Mouse (Mus musculus): ENCODE measurements around the gene Pgam5.
A peak's percentile ranks its signal among the peaks of the same experiment; 100 is the strongest.

Pgam5 gene

DNA sequence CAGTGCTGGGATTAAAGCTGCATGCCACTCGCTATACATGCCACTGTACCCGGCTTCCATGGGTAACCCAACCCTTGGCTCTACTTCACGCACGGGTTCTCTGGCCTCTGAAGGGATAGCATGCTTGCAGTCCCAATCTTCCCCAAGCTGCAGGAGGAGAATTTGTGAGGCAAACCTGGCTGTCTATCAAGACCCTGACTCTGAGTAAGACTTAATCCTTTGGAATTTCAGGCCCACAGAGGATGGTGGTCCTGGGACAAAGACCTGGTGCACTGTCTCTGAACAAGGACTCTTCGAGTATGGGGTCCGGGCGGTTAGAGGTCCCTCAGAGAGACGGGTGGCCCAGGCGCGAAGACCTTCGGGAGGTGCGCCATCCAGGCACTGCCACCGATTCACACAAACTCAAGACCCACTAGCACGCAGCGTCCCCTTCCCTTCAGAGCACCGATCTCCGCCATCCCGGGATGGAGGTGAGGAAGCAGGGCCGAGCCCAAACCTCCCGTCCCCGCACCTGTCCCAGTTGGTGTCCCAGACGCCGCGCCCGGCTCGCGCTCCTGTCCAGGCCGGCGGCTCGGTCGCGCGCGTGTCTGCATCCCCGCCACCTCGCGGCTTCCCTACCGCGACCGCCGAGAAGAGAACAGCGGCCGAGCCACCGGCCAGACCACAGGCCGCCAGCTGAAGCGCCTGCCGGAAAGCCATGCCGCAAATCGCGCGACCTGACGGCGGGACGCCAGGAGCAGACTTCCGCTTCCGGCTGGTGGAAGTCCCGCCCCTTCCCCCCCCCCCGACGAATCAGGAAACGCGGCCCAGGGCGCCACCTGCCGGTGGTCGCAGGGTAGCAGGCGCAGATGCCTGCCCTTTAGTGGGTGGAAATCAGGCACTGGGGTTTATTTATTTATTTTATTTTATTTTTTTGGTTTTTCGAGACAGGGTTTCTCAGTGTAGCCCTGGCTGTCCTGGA, at the start of gene Pgam5:
Pgam5 (minus strand) TSS at position 773 of the 961 bp plus-strand sequence.
- DNase-seq (ENCODE audit: low spot score in 2 of 2), result peak; percentile 88 to 98

DNA sequence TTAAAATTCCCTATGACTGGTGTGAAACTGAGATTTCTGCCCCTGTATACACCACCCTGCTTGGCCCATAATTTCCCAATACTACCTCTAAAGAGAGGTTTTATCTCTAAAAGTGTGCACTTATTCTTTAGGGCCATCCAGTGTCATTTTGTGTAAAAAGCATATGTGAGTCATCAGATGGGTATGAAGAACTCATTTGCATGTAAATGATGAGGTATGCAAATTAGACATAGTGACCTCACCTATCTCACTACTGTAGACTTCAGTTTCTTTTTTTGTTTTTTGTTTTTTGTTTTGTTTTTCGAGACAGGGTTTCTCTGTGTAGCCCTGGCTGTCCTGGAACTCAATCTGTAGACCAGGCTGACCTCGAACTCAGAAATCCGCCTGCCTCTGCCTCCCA, 43.4 kb upstream of the Pgam5 start:
- no peak for DNase-seq (ENCODE audit: low spot score in 2 of 2)

DNA sequence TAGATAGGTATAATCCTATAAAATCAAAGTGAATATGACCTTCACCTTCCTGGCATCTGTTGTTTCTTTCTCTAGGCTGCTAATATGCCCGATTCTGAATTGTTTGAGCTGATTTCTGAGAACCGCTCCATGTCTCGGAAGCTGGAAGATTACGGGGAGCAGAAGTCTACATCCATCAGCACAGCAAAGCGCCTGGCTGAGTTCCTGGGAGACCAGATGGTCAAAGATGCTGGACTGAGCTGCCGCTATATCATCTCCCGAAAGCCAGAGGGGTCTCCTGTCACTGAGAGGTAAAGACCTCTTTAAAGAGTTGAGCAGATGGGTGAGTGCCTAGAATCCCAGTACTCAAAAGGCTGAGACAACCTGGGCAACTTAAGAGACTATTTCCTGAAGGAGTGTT, 39.1 kb upstream of the Pgam5 start:
- no peak for DNase-seq (ENCODE audit: low spot score in 2 of 2)

DNA sequence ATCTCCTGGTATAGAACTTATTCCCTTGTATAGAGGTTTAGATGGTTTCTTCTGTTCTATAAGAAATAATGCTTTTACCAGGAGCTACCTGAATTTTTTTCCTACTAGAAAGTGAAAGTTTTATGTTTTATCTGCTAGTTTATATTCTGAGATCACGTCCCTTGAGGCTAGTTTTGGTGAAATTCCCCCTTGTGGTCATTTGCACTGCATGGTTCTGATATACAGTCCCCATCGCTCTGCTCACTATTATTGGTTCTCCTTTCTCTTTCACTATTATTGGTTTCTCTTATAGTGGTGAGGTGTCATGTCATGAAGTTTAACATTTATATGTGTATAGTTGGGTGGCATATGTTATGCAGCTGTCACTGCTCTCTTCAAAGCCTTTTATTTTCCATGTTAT, 30.9 kb upstream of the Pgam5 start:
- DNase-seq (ENCODE audit: low spot score in 2 of 2), result no peak

DNA sequence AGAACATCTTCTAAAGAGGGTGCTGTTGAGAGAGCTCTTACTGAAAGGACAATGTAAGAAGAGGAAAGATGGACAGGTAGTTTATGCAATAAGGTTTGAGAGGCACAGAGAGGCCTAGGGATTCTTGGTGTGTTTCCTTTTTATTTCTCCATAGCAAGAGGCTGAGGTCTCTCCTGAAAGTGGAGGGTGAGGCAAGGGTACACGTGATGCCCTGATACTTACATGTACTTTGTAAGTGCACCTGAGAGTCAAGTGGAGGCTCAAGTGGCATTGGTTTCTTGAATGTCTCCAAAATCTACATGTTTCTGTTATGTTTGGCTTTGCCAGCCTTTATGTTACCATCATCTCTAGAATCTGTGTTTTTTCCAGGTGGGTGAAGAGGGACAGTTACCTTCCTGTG, 26.9 kb upstream of the Pgam5 start:
- DNase-seq (ENCODE audit: low spot score in 2 of 2), result no peak

DNA sequence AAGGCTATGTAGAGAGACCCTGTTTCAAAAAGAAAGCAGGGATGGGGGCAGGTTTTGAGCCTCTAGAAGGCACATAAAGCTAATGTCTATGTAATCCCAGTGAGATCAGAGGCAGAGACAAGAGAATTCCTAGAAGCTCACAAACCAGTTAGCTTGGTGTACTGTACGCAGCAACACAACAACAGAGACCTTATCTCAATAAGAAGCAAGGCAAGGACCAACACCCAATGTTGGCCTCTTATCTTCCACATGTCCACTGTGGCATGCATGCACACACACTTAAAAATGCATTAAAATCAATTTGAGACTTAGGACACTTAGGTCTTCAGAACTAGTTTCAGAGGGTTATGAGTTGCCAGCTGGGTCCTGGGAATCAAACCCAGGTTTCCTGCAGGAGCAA, 21.9 kb upstream of the Pgam5 start:
- DNase-seq (ENCODE audit: low spot score in 2 of 2), result no peak

DNA sequence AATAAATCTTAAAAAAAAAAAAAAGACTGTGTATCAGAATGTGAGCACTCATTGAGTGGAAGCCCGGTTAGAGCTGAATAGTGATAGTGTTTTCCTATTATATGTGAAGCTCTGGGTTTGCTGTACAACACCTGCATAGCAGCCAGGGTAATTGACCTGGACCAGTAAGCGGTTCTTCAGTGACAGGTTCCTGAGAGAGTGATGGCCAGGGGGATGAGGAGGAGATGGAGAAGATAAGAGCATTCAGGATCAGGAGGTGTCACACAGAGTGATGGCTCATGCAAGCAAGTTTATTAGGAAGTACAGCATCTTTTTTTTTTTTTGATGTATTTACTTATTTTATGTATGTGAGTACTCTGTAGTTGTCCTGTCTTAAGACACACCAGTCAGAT, 17.4 kb upstream of the Pgam5 start:
- no peak for DNase-seq (ENCODE audit: low spot score in 2 of 2)

DNA sequence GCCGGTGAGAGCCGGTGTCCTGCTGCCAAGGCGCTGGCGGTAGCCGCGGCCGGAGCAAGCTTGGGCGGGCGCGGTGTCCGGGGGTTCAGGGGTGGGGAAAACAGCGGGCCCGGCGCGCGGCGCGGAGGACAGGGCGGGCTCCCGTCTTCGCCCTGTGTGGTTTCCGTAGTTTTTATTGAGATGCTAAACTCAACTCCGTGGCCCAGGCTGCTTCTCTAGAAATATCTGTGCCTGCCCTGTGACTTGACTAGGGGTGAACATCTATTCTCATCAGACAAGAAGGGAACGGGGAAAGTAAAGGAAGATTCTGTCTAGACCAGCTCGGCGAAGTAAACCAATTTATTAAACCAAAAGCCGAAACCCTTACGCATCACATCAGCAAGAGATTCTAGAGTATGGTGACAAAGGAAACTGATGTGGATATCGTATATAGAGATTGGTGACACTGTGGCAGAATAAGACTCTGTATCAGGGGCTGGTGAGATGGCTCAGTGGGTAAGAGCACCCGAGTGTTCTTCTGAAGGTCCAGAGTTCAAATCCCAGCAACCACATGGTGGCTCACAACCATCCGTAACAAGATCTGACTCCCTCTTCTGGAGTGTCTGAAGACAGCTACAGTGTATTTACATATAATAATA, 16.9 kb upstream of the Pgam5 start:
- no peak for DNase-seq (ENCODE audit: low spot score in 2 of 2)

DNA sequence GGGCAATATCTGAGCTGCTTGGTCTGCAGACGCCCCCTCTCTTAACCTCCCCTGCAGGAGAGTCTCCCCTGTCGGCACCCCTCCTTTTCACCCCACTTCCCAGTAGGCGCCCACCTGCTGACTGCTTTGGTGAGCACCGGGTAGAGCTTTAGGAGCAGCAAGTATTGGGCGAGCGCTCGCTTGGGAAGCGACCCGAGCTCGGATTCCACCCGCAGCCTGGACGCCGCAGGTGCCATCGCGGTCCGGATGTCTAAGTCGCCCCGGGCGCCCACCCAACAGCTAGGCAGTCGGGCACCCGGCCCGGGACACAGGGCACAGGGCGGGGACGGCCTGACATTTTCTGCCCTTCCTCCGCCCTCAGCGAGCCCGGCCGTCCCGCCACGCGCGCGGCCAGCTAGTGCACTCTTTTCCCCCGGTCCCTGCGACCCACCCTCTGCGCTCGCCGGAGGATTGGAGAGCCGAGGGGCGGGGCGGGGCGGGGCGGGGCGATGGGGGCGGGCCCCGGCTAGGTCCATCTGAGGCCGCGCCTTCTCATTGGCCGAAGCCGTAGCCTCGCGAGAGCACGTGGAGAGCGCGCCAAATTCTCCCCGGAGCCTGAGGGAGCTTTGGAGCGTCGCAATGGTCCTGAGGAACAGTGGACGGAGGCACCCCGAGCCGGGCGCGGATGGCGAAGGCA, 16.2 kb upstream of the Pgam5 start, which contains the start of the genes Pxmp2 and Pole:
Pxmp2 (minus strand) TSS at position 417 of the 676 bp plus-strand sequence.
Pole (plus strand) TSS at position 537 of the 676 bp plus-strand sequence.
- DNase-seq (ENCODE audit: low spot score in 2 of 2), result peak; percentile 87 to 95

DNA sequence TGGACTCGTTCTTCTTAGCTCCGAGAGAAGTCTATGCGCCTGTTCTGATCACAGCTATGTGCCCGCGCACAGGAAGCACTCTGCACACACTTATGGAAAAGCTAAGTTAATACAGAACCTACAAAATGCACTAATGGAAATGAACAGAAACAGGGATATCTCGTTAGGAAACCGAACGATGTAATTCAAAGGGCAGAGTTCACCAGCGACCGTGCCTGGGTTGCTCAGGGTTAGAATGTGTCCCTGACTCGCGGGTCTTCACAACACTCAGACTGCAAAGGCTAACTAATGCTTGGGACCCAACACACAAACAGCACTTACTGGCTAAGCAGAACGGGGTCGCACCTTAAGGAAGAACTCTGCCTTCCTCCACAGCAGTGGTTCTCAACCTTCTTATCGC, 15.4 kb upstream of the Pgam5 start:
- no peak for DNase-seq (ENCODE audit: low spot score in 2 of 2)

DNA sequence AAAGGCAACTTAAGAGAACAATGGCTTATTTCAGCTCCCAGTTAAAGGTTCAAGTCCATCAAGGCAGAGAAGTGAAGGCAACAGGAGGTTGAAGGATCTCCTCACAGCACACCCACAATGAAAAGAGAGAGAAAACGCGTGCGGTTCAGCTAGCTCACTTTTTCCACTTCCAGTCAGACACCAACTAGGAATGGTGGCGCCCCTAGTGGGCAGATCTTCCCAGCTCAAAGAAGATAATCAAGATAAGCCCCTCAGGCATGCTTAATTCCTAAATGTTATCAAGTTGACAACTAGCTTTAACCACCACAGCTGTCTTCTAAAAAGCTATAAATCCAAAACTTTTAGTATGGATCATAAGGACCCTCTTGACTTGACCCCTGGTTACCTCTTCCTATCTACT, 14.8 kb upstream of the Pgam5 start:
- DNase-seq (ENCODE audit: low spot score in 2 of 2), result peak; percentile 79 to 89

DNA sequence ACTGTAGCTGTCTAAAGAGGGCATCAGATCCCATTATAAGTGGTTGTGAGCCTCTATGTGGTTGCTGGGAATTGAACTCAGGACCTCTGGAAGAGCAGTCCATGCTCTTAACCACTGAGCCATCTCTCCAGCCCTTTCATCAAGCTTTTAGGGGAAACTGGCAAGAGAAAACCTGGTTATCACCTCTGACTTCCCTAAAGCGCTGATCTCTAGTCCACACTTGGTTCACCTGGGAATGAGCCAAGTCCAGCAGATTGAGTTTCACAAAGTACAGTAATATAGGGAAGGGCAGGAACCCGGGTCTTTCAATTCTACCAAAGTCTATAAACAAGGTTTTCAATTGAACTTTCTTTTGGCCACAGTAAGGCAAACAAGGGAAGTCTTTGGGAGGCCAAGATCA, 12.3 kb upstream of the Pgam5 start:
- no peak for DNase-seq (ENCODE audit: low spot score in 2 of 2)

DNA sequence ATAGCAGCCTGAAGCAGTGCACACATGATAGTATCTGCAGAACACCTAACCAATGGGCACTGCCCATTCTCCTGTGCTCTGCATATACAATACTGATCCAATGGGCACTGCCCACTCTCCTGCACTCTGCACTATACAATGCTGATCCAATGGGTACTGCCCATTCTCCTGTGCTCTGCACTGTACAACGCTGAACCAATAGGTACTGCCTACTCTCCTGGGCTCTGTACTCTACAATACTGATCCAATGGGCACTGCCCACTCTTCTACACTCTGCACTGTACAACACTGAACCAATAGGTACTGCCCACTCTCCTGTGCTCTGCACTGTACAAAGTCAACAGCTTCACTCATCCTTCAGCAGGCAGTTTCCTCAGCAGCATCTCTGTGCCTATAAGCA, 7.2 kb upstream of the Pgam5 start:
- DNase-seq (ENCODE audit: low spot score in 2 of 2), result no peak

DNA sequence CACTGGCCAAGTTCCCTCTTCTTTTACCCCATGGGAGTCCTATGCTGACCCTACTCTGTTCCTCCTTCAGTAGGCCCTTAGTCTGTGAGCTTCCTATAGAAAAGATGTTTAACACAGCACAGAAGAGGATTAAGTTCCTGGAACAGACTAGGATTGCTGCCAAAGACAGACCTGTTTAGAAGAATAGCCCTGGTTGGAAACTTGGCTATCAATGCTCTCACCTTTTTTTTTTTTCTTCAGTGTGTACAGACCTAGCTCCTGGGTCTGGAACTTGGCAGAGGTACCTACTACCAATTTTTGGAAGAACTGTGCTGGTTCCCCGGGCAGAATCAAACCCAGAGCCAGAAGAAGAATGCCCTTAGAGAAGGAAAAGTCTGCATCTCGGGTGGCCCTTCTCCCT, 6.7 kb upstream of the Pgam5 start:
- no peak for DNase-seq (ENCODE audit: low spot score in 2 of 2)

DNA sequence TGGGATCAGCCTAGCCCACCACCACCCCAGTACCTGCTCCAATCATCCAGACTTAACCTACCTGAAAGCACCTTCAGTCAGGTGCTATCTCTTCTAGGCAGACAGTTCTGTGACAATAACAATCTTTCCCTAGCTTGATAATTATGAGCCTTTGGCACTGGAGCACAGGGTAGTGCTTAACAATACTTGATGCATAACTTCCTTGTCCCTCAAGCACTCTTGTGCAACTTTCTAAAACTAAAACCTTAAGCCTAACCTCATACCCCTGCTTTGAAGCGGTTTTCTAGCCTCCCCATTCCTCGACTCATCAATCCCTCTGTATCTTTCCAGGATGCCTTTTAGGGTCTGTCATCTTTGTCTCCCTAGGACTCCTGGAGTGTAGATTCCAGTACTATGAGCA, 5.1 kb upstream of the Pgam5 start:
- DNase-seq (ENCODE audit: low spot score in 2 of 2), result no peak

DNA sequence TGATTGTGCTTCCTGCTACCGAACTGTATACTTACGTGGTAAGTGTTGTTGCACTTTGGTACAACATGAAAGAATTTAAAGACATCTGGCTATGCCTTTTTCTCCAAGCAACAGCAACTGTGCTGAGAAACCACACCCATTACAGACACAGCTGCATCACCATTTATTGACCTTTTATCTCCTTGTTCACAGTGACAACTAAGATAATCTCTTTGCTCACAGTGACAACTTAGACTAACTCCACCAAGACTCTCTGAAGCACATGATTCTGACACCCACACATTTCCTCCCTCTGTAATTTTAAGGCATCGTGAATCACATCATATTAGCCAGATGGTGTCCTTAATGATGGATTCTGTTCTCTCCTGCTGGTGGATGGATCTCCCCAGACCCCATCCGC, 4.4 kb upstream of the Pgam5 start:
- no peak for DNase-seq (ENCODE audit: low spot score in 2 of 2)

DNA sequence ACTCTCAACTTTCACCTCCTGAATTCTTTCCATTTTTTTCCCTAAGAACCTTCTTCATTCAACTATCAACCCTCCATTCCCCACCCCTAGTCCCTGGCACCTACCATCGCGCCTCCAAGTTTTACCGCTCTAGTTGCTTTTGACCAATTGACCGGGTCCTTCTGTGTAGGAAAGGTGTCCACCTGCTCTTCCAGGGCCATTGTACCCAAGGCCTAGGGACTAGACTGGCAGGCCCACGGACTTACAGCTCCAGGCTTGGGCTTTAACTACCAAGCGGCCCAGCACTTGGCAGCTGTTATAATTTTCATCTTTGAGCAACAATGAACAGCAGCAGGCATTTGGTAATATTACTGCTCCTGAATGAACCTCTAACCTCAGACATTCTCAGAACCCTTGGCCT, 529 bp upstream of the Pgam5 start:
- no peak for DNase-seq (ENCODE audit: low spot score in 2 of 2)

DNA sequence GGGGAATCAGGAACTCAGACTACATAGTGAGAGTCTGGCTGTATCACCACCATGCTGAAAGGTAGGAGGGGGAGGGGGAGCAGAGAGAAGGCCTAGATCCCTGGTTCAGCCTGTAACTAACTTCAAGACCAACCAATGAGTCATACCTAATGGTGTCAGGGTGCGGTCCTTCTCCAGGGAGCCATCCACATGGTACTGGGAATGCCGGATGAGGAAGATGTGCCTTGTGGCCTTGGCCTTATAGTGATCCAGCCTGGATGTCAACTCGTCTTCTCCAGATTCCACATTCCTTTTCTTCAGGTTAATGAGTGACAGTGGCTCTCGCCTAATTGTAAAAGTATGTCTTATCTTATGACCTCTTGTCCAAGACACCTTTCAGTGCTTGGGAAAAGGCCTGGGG, 2.8 kb downstream of the Pgam5 start:
- DNase-seq (ENCODE audit: low spot score in 2 of 2), result no peak

DNA sequence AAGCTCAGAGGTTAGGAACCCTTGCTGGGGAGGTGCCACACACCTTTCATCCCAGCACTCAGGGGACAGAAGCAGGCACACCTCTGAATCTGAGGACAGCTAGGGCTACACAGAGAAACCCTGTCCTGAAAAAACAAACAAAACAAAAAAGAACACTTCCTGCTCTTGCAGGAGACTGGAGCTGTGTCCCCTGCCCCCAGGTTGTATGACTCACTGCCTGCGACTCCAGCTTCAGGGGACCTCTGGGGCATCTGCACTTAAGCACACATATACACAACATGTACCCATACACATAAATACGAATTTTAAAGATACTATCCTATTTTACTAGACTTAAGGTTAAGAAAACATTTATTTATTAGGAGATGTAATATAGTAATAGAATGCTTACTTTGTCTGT, 25.6 kb downstream of the Pgam5 start:
- DNase-seq (ENCODE audit: low spot score in 2 of 2), result no peak

DNA sequence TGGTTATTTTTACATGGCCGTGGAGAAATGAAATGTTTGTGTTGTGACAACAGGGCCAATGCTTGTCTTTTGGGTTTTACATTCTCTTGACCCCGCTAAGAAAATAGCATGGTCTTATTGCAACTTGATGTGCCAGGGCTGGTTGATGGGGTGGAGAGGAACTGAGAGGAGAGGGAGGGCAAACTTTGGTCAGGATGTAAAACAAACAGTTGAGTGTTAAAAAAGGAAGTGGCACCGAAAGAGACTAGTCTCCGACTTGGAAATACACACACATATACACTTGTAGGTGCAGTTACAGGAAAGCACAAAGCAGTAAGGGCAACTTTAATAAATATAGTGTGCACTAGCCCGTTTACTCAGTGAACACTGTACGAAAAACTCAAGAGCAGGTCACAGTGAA, 37.4 kb downstream of the Pgam5 start:
- no peak for DNase-seq (ENCODE audit: low spot score in 2 of 2)

DNA sequence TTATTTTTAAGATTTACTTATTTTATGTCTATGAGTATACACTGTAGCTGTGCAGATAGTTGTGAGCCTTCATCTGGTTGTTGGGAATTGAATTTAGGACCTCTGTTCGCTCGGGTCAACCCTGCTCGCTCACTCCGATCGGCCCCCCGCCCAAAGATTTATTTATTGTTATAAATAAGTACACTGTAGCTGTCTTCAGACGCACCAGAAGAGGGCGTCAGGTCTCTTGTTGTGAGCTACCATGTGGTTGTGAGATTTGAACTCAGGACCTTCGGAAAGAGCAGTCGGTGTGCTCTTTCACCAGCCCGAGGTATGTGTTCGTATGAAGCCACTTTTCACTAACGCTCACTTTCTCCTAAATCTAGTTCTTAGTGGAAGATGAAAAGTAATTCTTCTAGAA, 38.1 kb downstream of the Pgam5 start:
- peak; percentile 25 to 66 for DNase-seq (ENCODE audit: low spot score in 2 of 2)

DNA sequence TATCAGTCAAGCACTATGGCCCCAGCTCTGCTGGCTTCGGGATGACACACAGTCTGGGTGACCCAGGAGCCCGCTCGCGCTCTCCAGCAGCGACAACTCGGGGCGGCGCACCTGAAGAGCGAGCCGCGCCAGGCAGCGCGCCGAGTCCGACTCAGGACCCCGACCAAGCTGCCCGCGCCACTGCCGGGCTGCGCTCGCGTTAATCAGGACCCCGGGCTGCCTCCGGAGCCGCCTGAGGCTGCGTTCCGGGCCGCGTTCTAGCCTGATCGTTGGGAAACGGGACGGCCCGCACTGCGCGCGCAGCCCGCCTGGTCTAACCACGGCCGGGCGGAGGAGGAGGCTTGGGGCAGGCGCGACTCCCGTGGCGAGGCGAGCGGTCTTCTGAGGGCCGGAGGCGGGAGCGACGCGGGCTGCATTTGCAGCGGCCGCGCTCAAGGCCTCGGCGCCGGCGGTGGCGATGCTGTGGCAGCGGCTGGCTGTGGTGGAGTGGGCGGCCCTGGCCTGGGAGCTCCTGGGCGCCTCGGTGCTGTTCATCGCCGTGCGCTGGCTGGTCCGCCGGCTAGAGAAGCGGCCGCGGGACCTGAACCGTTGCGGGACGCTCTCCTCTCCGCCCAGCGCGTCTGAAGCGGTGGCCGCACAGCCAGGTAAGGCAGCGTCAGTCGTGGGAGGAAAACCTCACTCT, 38.8 kb downstream of the Pgam5 start, which contains the start of gene Ankle2:
Ankle2 (plus strand) TSS at position 225 of the 682 bp plus-strand sequence.
- peak; percentile 96 to 98 for DNase-seq (ENCODE audit: low spot score in 2 of 2)
